ENCODE assay signal across 17 mouse cellular contexts in genomic region chr1:168215468-168215867, GRCm38 (mm10).
A peak's percentile ranks its signal among the peaks of the same experiment; 100 is the strongest.
DNase-seq lines count a peak whose midpoint lies in the region; ATAC-seq and TF ChIP-seq lines count a peak whose summit lies in the region.
"Had no signal": no experiment of that assay in that cellular context is flagged by ENCODE, and none has a peak within 500 bp of the region (broad histone marks: within the 10 kb centered on the region; RNA-seq: fewer than 3 reads in every experiment).

No protein-coding gene starts in this region.

- peak overlapping the region; percentile 42; the same call in 1 of the 2 replicates for H3K27ac ChIP-seq in heart, embryonic 10.5 days
- no peak overlapping the region; the same call in 1 of the 2 replicates for H3K27ac ChIP-seq in lung, embryonic 14.5 days (ENCODE audit: low read depth)
- H3K27ac ChIP-seq in stomach, embryonic 16.5 days (ENCODE audit: low read length): peak overlapping the region; percentile 57; the same call in 1 of the 2 replicates

- WGBS in heart, embryonic 10.5 days: 64% methylated on average over 6 of the region's 6 CpGs
- 37% methylated on average over 6 of the region's 6 CpGs for WGBS in lung, embryonic 14.5 days
- WGBS in stomach, embryonic 16.5 days: 59% methylated on average over 6 of the region's 6 CpGs

- no peak for TF ChIP-seq CTCF in lung, embryonic 14.5 days (IDR thresholded peaks at IDR 0.05; ENCODE audit: low read depth)

- no peak overlapping the region for H3K9ac ChIP-seq in lung, embryonic 14.5 days
- H3K9ac ChIP-seq in stomach, embryonic 16.5 days (ENCODE audit: low read length): no peak overlapping the region
- H3K9ac ChIP-seq: midbrain, embryonic 13.5 days had no signal

- no peak overlapping the region for H3K4me3 ChIP-seq in heart, embryonic 10.5 days
- no peak overlapping the region for H3K4me3 ChIP-seq in lung, embryonic 14.5 days (ENCODE audit: low read depth, low read length)
- no peak overlapping the region for H3K4me3 ChIP-seq in stomach, embryonic 16.5 days (replicated peaks; ENCODE audit: low read length)
- H3K4me3 ChIP-seq: layer of hippocampus, adult 2 months; midbrain, embryonic 13.5 days; myocyte had no signal

- H3K36me3 ChIP-seq in heart, embryonic 10.5 days: no peaks in the 10 kb centered on the region
- H3K36me3 ChIP-seq in lung, embryonic 14.5 days (ENCODE audit: insufficient read depth): no peaks in the 10 kb centered on the region
- H3K36me3 ChIP-seq in stomach, embryonic 16.5 days (ENCODE audit: control insufficient read depth, insufficient read depth, low read length): no peaks in the 10 kb centered on the region
- H3K36me3 ChIP-seq: midbrain, embryonic 13.5 days had no signal

- no peak overlapping the region for H3K4me2 ChIP-seq in lung, embryonic 14.5 days
- H3K4me2 ChIP-seq in stomach, embryonic 16.5 days (ENCODE audit: low read depth, low read length): no peak overlapping the region
- H3K4me2 ChIP-seq: midbrain, embryonic 13.5 days had no signal

- DNase-seq in cerebellum, postnatal 10 days: peak; percentile 31 to 38
- DNase-seq in cerebellum, postnatal 36 days: no peak
- no peak for DNase-seq in heart, embryonic 10.5 days (ENCODE audit: low spot score)
- no peak for DNase-seq in heart, postnatal 14 days
- DNase-seq in lung, embryonic 14.5 days: peak; percentile 48
- DNase-seq in lung, postnatal 14 days: no peak
- DNase-seq: kidney, adult 18-20 months; liver; lung, postnatal 10 days; right cerebral cortex, postnatal 25 days; thymus, postnatal 14 days had no signal

- no peak for ATAC-seq in lung, embryonic 14.5 days (ENCODE audit: insufficient read depth)
- no peak for ATAC-seq in stomach, embryonic 16.5 days (ENCODE audit: insufficient read depth, low FRiP score)
- ATAC-seq: activated CD4-positive, CD25-positive, alpha-beta regulatory T cell, adult 4 months; CD4-positive, CD25-positive, alpha-beta regulatory T cell, adult 4 months had no signal

- peaks cover 51% of the 10 kb centered on the region for H3K4me1 ChIP-seq in heart, embryonic 10.5 days
- peaks cover 29% of the 10 kb centered on the region for H3K4me1 ChIP-seq in lung, embryonic 14.5 days (ENCODE audit: insufficient read depth)
- peaks cover 48% of the 10 kb centered on the region for H3K4me1 ChIP-seq in stomach, embryonic 16.5 days (ENCODE audit: control insufficient read depth, insufficient read depth, low read length)

- H3K9me3 ChIP-seq in heart, embryonic 10.5 days: no peaks in the 10 kb centered on the region
- no peaks in the 10 kb centered on the region for H3K9me3 ChIP-seq in lung, embryonic 14.5 days (ENCODE audit: low read depth, low read length)
- H3K9me3 ChIP-seq in stomach, embryonic 16.5 days (replicated peaks; ENCODE audit: control insufficient read depth, low read length): no peaks in the 10 kb centered on the region
- H3K9me3 ChIP-seq: midbrain, embryonic 13.5 days had no signal

- H3K27me3 ChIP-seq in heart, embryonic 10.5 days (ENCODE audit: insufficient read depth, poor library complexity, severe bottlenecking): no peaks in the 10 kb centered on the region
- H3K27me3 ChIP-seq in lung, embryonic 14.5 days (ENCODE audit: insufficient read depth, low read length): no peaks in the 10 kb centered on the region
- H3K27me3 ChIP-seq in stomach, embryonic 16.5 days (ENCODE audit: control insufficient read depth, insufficient read depth, low read length): no peaks in the 10 kb centered on the region
- H3K27me3 ChIP-seq: midbrain, embryonic 13.5 days had no signal

- intact Hi-C loops in heart, postnatal 14 days (cut with DNase I): loop anchor here (2.0 to 10.0 kb wide), 5 partner anchors 67 to 1243 kb away; no protein-coding TSS in a partner anchor

Comparison
In these comparisons a context has a peak if more than half of its experiments do, and no peak if none do; other contexts are left out.
1. DNase-seq: peak in cerebellum, postnatal 10 days (2 of 2) and lung, embryonic 14.5 days (single experiment); none in cerebellum, postnatal 36 days (0 of 2), heart, embryonic 10.5 days (single experiment), heart, postnatal 14 days (0 of 2) and lung, postnatal 14 days (single experiment).